Mouse (Mus musculus) layer of hippocampus, postnatal 25 days (tissue): ENCODE results near the gene Cpne5. TPM values are rescaled to one million over a fixed set of nuclear protein-coding genes. Genes with fewer than 3 reads are reported as not detected.

ENCODE experiments used
- DNase-seq, 2 experiments: peaks; one replicate each; pipeline ENCODE4 v3.0.0; 2022; ENCODE audit warnings: mixed read lengths in 2 of 2, low spot score in 1 of 2; ENCODE audit errors: extremely low spot score in 1 of 2
- total RNA-seq, 2 experiments: library from RNA; stranded (reverse); gene quantifications; 2 replicates each; pipeline ENCODE4 v1.2.3; 2021

Gene Cpne5
- total RNA-seq, 2 experiments from 2014 or later = 37.7 to 41.8 TPM

GRCm38 (mm10) chr17:29213381-29214192 is 24.4 kb downstream of the Cpne5 start:
- DNase-seq = no peak

DNA sequence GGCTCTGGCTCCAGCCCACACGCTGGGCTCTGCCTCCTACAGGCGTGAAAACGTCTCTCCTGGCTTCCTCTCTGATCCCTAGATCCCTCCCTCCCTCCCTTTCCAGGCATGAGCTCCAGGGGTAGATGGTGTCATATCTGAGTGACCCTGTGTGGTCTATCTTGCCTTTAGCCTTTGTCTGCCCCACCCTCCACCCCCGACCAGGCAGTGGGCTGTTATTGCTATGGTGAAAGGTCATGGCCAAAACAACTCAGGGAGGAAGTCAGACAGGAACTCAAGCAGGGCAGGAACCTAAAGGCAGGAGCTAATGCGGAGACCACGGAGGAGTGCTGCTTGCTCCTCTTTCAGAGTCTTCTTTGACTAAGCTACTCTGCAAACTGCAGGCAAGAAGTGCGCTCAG is 26.1 kb downstream of the Cpne5 start:
- no peak for DNase-seq

GRCm38 (mm10) chr17:29210037-29210436 is 27.9 kb downstream of the Cpne5 start:
- no peak for DNase-seq

DNA sequence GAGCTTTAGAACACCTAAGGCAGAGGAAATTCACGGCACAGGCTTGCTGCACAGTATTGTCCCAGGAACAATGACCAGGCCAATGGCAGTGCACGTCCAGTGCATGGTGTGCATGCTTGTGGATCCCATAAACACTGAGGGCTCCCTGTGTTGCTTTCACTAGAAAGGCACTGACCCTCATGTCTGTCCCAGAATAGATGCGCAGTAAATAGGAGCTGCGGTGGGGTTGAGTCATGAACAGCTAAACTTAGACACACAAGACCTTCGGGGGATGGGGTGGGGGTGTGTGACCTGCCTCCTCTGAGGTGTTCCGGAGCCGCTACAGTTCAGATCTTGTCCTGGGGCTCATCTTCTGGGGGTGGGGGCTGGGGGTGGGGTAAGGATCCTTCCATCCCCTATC is 31.9 kb downstream of the Cpne5 start:
- no peak for DNase-seq

- DNase-seq = no peak
These were observed 35.4 kb downstream of the Cpne5 start for GRCm38 (mm10) chr17:29202604-29203003.

DNA sequence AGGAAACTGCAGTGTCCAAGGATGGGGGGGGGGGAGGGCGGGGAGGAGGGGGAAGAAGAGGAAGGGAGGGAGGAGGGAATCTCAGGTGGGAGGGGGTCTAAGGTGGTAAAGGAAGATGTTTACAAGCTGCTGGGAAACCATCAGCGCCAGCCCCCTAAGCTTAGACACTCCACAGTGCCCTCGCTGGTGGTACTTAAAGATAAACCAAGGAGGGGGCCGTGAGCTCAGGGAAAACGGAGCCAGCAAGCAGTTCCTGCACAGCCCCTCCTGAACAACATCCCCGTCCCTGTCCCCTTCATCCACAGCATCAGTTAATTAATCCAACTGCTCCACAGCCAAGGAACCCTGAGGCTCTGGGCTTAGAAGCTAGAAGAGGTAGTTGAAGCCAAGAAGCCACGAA is 38.1 kb downstream of the Cpne5 start:
- DNase-seq = no peak

DNA sequence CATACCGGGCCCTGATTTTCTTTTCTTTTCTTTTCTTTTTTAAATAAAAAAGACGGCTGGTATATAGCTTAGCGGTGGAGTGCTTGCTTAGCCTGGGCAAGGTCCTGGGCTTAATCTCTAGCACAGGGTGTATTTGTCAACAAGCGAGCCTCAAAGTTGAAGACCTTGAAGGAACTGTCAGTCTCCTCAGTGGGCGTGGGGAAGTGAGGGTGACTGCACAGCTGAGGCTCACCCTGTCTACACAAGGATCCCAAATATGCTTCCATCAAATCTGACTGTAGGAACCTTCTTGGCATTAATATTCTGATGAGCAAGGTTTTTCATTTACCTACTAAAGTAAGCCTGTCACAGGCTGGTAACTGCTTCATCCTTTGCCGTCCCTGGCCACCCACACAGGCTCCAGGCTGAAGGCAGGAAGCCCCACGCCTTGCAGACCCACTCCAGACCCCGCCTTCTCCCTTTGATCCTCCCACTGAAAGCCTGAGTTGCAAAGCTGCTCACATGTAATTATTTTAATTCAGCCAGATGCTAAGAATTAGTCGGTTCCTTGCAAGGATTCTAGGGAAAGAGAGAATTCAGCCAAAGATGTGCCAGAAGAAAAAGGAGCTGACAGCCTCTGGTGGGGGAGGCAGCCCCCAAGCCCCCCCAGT is 38.7 kb downstream of the Cpne5 start:
- DNase-seq = no peak

DNA sequence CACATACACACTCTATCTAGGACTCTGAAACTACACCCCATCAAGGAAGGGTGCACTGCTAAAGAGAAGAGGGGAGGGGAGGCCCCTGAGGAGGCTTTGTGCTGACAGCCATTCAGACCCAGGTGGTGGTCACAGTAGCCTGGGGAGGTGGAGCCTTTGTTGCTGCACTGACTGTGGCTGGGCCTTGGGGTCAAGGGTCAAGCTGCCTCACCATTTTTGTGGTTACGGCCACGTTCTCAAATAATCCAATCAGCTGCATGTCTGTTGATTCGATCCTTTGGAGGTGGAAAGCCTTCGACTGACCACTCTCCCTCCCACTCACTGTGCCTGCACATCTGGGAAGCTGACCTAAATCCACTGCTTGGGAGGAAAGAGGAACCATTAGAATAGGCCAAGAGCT is 42.4 kb downstream of the Cpne5 start:
- no peak for DNase-seq

DNA sequence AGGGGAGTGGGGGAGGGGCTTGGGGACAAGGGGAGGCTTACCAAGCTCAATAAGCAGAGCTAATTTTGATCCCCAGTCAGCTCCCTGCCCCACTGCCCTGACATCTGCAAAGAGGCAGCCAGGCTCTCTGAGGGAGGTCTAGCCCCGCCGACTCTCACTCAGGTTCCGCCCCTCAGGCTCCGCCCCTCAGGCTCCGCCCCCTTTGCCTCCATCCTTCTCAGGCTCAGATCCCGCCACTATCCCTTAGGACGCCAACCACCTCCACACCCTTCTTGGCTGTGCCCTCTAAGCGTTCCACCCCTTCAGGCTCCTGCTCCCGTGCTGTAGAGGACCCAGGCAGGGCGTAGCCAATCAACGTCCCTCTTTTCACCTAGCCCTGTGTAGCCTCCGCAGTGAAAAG is 49.0 kb downstream of the Cpne5 start:
- no peak for DNase-seq

GRCm38 (mm10) chr17:29186989-29187859 is 50.7 kb downstream of the Cpne5 start:
- no peak for DNase-seq

GRCm38 (mm10) chr17:29185376-29186046 is 52.5 kb downstream of the Cpne5 start:
- no peak for DNase-seq

DNA sequence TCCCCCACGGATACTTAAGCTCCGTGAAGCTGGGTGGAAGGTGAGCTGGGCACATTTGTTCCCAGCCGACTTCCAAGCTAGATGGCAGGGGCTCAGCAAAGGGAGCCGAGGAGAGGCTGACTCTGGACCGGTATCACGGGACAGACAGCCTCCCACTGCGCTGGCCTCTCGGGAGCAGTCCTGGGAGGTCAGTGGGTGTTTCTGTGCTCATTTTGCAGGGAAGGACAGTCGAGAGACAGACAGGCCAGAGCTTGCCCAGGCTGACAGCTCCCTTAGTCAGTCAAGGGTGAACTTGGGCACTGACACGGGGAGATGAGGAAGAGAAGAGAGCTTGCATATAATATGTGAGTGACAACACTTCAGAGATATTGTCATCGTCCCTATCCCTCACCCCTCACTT is 54.8 kb downstream of the Cpne5 start:
- no peak for DNase-seq

DNA sequence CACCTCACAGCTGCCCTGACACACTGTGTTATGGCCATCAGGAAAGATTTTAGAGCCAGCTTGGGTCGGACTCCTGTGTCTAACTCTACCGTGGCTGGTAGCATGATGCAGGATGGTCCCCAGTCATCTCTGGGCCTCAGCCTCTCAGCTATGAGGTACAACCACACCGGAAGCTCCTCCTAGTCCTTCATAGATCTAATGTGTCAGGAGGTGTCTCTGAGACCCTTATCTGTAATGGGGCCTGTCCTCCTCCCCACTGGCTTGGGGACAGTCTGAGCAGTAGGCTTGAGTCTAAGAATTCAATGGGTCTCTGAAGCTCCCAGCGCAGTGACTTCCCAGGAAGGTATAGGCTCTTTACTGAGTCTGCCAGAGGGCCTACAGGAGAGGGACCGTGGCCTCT is 56.2 kb downstream of the Cpne5 start:
- DNase-seq = no peak

GRCm38 (mm10) chr17:29180406-29181127 is 57.4 kb downstream of the Cpne5 start:
- DNase-seq = no peak

GRCm38 (mm10) chr17:29179917-29180316 is 58.0 kb downstream of the Cpne5 start:
- DNase-seq = no peak

DNA sequence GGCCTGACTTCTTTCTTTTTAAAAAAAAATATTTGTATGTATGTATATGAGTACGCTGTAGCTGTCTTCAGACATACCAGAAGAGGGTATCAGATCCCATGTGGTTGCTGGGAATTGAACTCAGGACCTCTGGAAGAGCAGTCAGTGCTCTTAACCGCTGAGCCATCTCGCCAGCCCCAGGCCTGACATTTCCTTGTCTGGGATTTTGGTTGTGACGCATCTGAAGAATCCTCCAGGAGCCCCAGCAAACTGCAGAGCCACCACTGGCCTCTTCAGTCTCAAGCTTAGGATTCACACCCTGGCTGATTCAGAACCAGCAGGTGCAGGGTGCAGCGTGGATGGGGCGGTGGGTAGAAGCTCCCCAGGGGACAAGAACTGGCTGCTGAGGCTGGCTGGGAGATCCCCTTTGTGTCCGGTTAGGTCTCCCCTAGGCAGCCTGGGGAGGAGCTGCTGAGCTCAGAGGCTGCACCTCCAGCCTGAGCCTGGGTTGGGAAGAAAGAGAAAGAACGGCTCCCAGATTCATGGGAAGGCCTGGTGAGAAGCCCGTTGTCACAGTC is 59.4 kb downstream of the Cpne5 start:
- no peak for DNase-seq

DNA sequence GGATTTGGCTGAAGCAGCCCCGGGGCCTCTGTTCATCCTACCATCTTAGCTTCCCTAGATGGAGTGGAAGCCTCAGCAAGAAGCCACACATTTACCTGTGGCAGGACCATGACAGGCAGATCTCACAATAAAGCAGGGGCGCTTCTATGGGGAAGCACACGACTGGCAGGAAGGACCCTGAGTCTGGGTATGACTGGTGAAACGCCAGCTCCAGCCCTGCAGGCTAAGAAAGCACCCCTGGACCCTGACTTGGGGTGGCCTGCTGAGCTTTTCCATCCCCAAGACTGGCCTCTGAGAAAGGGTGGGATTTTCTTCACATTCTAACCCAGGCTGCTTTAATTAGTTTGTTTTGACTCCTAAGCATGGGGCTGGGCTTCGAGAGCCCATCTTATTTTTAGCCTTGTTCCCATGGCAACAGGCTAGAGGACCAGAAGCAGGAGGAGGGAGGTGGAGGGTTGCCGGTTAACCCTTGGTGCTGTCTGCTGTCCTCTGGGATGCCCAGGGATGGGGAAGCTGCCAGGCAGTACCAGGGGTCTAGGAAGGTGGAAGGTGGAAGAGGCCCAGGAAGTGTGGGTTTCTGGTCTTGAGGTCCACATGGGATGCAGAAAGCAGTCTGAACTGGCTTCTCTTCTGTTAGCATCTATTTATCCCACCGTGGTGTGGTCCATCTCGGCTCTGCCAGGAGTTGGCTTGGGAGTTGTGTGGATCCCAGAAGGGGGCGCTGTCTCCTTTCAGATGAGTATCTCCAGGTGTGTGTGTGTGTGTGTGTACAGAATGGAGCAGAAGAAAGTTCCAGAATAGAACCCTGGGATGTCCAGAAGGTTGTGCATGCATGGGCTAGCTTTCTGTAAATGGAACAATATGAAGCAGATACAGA is 61.3 kb downstream of the Cpne5 start:
- DNase-seq = peak; percentile 76 to 86

GRCm38 (mm10) chr17:29175693-29176092 is 62.3 kb downstream of the Cpne5 start:
- DNase-seq = no peak

DNA sequence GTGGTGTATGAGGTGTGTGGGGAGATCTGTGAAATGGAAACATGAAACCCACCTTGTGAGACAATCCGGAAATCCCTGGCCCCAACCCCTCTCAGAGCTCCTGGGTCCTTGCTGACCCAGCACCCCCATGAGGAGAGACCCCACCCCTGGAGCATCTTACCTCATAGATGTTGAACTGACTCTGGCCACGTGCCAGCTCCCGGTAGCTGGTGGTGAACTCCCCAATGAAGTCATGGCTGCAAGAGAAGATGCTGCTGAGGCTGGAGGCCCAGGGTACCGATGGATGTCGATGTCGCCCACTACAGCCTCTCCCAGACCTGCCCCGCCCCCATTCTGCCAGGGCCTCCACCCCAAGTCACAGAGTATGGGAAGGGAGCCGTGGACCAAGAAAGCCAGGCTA is 64.8 kb downstream of the Cpne5 start:
- DNase-seq = no peak
